Mouse (Mus musculus): ENCODE results near the gene Alkbh1. TPM values are rescaled to one million over a fixed set of nuclear protein-coding genes. Genes with fewer than 3 reads are reported as not detected.
A peak's percentile ranks its signal among the peaks of the same experiment; 100 is the strongest.

The Alkbh1 gene
- 22.4 and 24.9 TPM in 2 replicates for polyA plus RNA-seq (2015; fragmentation: Nextera tagmentation; extraction: Ambion mirVana)

GRCm38 (mm10) chr12:87443700-87444122, at the start of gene Alkbh1, which contains the start of gene Slirp:
Alkbh1 (minus strand) TSS chr12:87444017.
Slirp (plus strand) TSS chr12:87443896.

DNA sequence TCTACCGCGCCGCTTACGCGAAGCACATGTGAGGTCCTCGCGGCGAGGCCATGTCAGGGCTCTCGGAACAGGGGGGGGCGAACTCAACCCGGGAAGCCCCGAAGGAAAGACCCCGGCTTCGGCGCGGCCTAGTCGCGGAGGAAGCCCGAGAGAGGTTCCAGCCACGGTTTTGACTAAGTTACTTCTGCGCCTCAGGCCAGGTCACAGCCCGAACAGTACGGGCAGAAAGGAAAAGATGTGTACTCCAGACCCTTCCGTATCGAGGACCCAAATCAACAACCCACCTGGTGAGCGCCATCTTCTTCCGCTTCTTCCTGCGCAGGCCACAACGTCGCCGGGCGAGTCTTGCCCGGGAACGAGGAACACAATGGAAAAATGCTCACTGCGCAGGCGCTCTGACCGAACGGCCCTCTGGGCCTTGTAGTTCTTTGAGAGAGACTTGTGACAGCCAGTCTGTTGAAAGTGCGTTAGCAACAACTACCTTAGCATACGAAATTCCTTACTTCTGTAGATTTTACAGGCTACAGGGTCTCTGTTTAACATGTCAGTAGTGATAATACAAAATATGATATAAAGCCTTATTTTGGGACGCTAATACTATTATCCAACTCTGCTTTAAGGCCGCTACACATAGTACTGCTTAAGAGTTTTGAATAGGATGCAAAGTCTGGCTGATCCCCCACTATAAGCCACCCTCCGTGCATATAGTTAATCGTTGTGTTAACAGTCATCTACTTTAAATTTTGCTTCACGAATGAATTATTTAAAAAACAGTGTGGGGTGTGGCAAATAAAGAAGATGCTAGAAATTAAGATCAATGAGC, 28.4 kb upstream of the Alkbh1 start, which contains the start of gene Snw1:
Snw1 (minus strand) TSS at position 311 of the 823 bp plus-strand sequence.

GRCm38 (mm10) chr12:87388122-87388774, 55.6 kb downstream of the Alkbh1 start, which contains the start of gene Sptlc2:
Sptlc2 (minus strand) TSS chr12:87388355.

Small RNAs within 50 kb of the gene (microRNA-seq; reads per million reads assigned to microRNA genes)
- 96.1 reads per million, percentile 46 among the genes with 10 or more reads in this experiment for gene Mir3068

Other genes with a start within 250 kb of the Alkbh1 start
- 0.59 and 1.0 TPM in 2 replicates for gene Samd15, start 244.3 kb downstream of the Alkbh1 start, polyA plus RNA-seq (2015; fragmentation: Nextera tagmentation; extraction: Ambion mirVana)
- 1.4 TPM in 2 replicates for gene Tmed8, start 243.6 kb downstream of the Alkbh1 start, polyA plus RNA-seq (2015; fragmentation: Nextera tagmentation; extraction: Ambion mirVana)
- gene Noxred1, start 205.3 kb downstream of the Alkbh1 start, polyA plus RNA-seq (2015; fragmentation: Nextera tagmentation; extraction: Ambion mirVana): not detected in 2 replicates
- gene Vipas39, start 177.8 kb downstream of the Alkbh1 start, polyA plus RNA-seq (2015; fragmentation: Nextera tagmentation; extraction: Ambion mirVana): 18.4 and 19.1 TPM in 2 replicates
- gene Ahsa1, start 177.5 kb downstream of the Alkbh1 start, polyA plus RNA-seq (2015; fragmentation: Nextera tagmentation; extraction: Ambion mirVana): 123 and 128 TPM in 2 replicates
- 0.13 and 0.31 TPM in 2 replicates for gene Ism2, start 144.3 kb downstream of the Alkbh1 start, polyA plus RNA-seq (2015; fragmentation: Nextera tagmentation; extraction: Ambion mirVana)
- 97.7 and 114 TPM in 2 replicates for gene Sptlc2, start 55.7 kb downstream of the Alkbh1 start, polyA plus RNA-seq (2015; fragmentation: Nextera tagmentation; extraction: Ambion mirVana)
- gene Slirp, start 121 bp downstream of the Alkbh1 start, polyA plus RNA-seq (2015; fragmentation: Nextera tagmentation; extraction: Ambion mirVana): 253 and 269 TPM in 2 replicates
- 67.3 and 69.9 TPM in 2 replicates for gene Snw1, start 28.3 kb upstream of the Alkbh1 start, polyA plus RNA-seq (2015; fragmentation: Nextera tagmentation; extraction: Ambion mirVana)
- gene Gm5788, start 50.7 kb upstream of the Alkbh1 start, polyA plus RNA-seq (2015; fragmentation: Nextera tagmentation; extraction: Ambion mirVana): not detected in 2 replicates
- gene Gm8300, start 70.3 kb upstream of the Alkbh1 start, polyA plus RNA-seq (2015; fragmentation: Nextera tagmentation; extraction: Ambion mirVana): not detected in 2 replicates
- gene Oog1, start 158.7 kb upstream of the Alkbh1 start, polyA plus RNA-seq (2015; fragmentation: Nextera tagmentation; extraction: Ambion mirVana): not detected in 2 replicates
- gene Gm4027, start 174.9 kb upstream of the Alkbh1 start, polyA plus RNA-seq (2015; fragmentation: Nextera tagmentation; extraction: Ambion mirVana): not detected in 2 replicates
- gene Gm16381, start 200.6 kb upstream of the Alkbh1 start, polyA plus RNA-seq (2015; fragmentation: Nextera tagmentation; extraction: Ambion mirVana): not detected in 2 replicates